Mouse (Mus musculus): ENCODE measurements at regions not wholly inside any gene's neighbourhood (a gene's known extent, or its start where the extent isn't known, plus 50 kb on each side); places are given as distances from the start of the nearest gene placed in this dataset.
A peak's percentile ranks its signal among the peaks of the same experiment; 100 is the strongest.

DNA sequence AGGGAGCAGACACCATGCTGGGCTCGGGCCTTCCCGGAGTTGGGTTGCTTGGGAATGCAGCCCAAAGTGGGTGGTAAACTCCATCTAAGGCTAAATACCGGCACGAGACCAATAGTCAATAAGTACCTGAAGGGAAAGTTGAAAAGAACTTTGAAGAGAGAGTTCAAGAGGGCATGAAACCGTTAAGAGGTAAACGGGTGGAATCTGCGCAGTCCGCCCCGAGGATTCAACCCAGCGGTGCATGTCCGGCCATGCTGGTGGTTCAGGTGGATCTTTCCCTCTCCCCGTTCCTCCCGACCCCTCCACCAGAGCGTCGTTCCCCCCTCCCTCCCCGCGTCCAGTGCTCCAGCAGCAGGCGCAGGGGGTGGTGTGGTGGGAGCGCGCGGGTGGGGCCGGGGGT is 179.1 kb upstream of the Arhgef26 start:
- no peak for DNase-seq (ENCODE audit: low spot score)

GRCm38 (mm10) chr3:62170647-62171046 is 167.5 kb upstream of the Arhgef26 start:
- DNase-seq (ENCODE audit: low spot score) = peak; percentile 46

- DNase-seq (ENCODE audit: low spot score) = no peak
These were observed 150.2 kb upstream of the Arhgef26 start for GRCm38 (mm10) chr3:62187807-62188509.

DNA sequence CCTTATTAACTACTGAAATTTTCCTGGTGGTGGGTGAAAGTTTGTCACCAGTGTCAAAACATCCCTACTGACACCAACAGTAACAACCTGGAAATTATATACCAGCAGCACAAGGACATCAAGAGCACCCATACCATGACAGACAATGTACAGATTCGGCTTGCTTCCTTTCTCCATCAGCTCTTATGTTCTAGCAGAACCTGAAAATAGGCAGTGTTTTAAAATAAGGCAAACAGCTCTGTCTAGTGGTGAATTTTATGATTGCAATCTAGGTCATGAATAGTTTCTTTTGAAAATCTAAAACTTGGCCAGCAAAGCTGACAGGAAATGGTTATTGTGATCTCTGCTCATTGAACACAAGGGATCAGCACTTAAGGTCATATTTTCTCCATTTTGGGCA is 145.7 kb upstream of the Arhgef26 start:
- DNase-seq (ENCODE audit: low spot score) = peak; percentile 23

- no peak for DNase-seq (ENCODE audit: low spot score)
These were observed 143.7 kb upstream of the Arhgef26 start for GRCm38 (mm10) chr3:62194421-62194820.

- no peak for DNase-seq (ENCODE audit: low spot score)
These were observed 141.5 kb upstream of the Arhgef26 start for GRCm38 (mm10) chr3:62196679-62197078.

GRCm38 (mm10) chr3:62215806-62216205 is 122.3 kb upstream of the Arhgef26 start:
- peak; percentile 73 for DNase-seq (ENCODE audit: low spot score)

DNA sequence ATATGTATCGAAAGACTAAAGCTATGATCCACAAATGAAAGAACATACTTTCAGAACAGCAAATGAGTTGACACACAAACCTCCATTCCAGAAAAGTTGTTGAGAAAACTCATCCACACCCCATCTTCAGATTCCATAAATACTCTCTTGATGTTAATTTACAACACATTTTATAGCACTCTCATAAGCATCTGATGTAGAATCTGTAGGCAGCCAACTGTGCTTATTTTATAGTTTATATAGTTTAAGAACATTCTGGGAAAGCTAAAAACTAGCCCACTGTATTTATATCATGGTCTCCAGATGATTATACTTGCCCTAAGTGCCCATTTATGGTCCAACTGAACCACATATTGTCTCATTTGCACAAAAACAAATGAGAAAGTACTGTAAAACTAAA is 120.8 kb upstream of the Arhgef26 start:
- DNase-seq (ENCODE audit: low spot score) = no peak

GRCm38 (mm10) chr3:62227697-62228096 is 110.4 kb upstream of the Arhgef26 start:
- DNase-seq (ENCODE audit: low spot score) = no peak

DNA sequence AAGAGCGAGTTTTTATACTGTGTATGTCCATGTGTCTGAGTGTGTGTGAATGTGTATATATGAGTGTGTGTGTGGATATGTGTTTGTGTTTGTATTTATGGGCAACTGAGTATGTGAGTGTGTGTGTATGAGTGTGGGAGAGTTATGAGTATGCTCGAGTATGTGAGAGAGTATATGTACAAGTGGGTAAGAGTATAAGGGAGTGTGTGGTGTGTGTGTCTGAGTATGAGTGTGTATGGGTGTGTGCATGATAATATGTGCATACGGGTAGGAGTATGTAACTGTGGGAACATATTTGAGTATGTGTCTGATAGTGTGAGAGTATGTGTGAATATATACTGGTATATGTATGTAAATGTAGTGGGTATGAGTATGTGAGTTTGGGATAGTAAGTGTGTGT is 110.0 kb upstream of the Arhgef26 start:
- DNase-seq (ENCODE audit: low spot score) = no peak

DNA sequence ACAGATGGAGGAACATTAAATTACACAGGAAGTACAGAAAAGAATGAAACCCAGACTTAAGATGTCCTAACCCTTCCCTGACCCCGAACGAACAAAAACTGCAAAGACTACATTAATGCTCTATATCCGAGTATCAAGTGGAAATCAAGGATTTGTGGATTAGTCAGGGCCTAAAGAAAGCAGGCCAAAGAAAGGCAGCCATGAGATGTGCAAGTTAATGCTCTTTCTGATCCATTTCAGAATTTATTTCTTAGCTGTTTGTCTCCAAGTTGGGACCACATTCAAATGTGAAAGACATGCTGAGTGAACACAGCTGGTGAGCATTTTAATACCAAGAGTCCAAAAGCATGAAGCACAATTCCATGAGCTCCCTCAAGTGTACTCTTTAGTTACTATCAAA is 97.1 kb upstream of the Arhgef26 start:
- DNase-seq (ENCODE audit: low spot score) = no peak

- peak; percentile 20 for DNase-seq (ENCODE audit: low spot score)
These were observed 66.4 kb upstream of the Arhgef26 start for GRCm38 (mm10) chr3:62271703-62272102.

GRCm38 (mm10) chr3:62278279-62278678 is 59.9 kb upstream of the Arhgef26 start:
- DNase-seq (ENCODE audit: low spot score) = no peak

DNA sequence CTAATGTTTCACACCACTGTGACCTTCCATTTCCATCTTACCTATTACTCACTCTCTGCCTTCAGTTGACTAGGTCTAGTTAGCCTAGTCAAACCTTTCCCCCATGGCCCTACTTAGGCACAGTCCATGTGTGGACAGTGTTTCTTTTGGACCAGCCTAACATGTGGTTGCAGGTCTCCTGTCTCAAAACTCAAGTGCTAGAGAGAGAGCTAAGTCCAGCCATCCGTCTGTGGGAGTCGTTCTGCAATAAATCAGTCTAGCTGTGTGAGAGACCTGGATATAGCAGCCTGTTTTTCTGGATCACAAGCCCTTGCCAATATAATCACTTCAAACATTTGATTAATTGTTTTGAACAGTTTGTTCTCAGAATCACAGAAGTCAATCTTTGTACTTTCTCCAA is 57.2 kb upstream of the Arhgef26 start:
- no peak for DNase-seq (ENCODE audit: low spot score)
